Mouse (Mus musculus) layer of hippocampus, postnatal 14 days (tissue): ENCODE measurements around the gene Enpp7. TPM values are rescaled to one million over a fixed set of nuclear protein-coding genes. Genes with fewer than 3 reads are reported as not detected.

ENCODE experiments used
- DNase-seq, 2 experiments: peaks; one replicate each; pipeline ENCODE4 v3.0.0; 2021 to 2022; ENCODE audit warnings: low spot score in 2 of 2, mixed read lengths in 1 of 2
- total RNA-seq, 2 experiments: library from RNA; stranded (reverse); gene quantifications; 2 replicates each; pipeline ENCODE4 v1.2.3; 2021

Gene Enpp7
- total RNA-seq, 2 experiments from 2014 or later, result not detected

DNA sequence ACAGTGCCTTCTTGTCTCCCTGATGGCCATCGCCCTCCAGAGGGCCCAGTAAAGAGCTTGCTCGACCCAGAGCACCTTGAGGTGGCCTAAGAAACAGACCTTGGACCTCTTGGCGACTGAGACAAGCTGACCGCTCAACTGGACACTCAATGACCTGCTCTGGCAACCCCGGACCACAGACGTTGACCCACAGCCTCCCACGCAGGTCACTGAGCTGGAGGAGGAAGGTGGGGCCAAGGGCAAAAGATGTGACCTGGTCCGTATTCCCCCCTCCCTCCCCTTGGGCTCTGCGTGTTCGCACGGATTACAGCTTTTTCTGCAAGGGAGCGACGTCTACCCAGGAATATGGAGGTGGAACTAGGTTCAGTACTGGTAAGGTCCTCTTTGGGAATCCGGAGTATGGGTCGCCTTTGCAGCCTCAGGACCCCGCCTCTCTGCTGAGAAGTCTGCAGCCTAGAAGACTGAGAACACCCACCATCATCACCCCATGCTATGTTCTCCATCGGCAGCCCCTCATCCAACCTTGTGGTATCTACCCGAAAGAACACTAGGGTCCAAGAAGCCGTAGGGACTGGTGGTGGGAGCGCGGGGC, 47.2 kb downstream of the Enpp7 start:
- no peak for DNase-seq

DNA sequence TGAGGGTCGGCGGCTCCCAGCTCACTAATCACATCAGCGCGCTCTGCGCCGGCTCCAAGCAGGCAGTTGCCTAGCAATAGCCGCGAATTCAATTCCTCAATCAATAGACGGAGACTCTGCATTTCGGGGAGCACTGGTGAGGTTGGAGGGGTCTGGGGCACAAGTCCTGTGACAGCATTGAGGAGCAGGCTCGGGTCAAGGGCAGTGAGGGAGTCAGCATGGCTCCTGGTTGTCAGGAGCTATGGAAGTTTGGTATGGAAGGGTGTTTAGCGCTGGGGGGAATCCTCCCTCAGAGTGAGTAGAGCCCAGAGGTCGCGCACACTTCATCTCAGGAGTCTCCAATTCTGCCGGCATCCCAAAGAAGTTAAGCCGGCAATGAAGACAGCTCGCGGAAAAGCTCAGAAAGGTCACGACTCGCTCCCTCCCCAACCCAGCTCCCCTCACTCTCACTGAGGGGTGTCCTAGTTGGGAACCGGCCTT, 47.7 kb downstream of the Enpp7 start:
- no peak for DNase-seq

DNA sequence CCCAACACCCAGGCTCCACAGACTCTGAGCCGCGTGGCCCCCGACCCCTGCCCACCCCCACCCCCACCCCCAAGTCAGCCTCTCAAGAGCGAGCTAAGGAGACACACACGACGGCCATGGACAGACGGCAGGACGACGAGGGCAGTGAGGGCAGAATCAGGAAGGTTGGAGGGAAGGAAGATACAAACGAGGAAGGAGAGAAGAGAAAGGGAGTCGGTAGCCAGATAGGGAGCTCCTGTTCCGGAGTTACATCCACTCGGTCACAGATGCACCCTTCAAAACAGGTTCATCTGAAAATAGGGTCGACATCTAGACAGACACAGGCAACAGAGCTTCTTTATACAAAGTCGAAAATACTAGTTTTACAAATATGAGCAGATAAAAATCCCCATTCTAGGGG, 48.5 kb downstream of the Enpp7 start:
- no peak for DNase-seq

DNA sequence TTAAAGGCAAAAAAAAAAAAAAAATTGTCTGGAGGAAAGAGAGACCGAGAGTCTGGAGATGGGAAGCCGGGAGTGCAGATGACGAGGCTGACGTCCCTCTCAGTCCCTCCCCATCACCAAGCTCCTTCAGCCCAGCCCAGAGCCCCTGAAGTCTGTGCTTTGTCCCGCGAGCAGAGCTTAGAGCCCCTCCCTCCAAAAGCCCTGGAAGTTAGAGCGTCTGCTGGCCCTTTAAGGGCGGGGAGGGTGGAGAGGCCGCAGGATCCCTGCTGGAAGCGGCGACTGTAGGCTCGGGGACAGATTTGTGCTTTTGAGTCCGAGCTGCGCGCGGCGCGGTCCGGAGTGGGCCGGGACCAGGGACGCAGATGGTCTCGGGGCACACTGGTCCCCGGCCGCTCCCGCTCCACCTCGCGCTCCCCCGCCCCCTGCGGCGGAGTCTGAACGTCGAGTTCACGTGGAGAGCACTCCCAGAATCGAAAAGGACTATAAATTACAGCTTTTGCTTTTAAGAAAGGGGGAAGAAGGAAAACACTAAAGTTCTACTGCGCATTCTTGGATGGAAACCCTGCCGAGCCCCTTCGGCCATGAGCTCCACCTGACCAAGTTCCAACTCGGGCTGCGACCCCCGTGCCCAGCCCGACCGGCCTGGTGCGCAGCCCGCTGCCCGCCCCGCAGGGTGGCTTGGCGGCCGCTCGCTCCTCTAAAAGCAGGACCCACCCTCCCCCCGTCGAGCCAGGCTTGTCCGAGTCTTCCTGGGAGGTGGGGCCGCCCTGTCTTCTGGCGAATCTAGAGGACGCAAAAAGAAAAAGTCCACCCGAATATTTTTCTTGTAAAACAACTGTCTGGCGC, 49.2 kb downstream of the Enpp7 start:
- DNase-seq, result no peak

DNA sequence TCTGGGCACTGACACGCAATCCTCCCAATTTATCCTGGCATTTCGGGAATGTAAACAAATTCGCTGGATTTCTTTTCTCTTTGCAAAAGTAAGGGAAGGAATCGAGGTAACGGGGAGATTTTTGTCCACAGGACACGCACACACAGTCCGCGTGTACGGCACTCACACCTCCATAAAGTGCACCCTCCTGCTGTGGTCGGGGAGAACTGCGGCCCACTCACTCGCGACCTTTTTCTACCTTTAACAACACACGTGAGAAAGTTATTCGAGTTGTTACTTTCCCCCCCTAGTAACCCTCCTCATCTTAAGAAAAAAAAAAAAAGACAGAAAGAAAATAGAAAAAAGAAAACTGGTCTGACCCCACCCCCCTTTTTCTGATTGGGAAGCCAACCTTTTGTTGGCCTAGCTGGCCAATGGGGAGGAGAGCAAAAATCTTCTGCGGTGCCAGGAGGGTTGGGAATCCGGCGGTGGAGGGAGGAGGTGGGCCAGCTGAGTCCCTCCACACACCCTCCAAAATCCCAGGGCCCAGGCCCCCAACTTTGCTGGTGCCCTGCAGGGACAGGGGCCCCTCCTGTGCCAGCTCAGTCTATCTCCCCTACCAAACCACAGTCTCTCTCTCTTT, 49.9 kb downstream of the Enpp7 start:
- no peak for DNase-seq

DNA sequence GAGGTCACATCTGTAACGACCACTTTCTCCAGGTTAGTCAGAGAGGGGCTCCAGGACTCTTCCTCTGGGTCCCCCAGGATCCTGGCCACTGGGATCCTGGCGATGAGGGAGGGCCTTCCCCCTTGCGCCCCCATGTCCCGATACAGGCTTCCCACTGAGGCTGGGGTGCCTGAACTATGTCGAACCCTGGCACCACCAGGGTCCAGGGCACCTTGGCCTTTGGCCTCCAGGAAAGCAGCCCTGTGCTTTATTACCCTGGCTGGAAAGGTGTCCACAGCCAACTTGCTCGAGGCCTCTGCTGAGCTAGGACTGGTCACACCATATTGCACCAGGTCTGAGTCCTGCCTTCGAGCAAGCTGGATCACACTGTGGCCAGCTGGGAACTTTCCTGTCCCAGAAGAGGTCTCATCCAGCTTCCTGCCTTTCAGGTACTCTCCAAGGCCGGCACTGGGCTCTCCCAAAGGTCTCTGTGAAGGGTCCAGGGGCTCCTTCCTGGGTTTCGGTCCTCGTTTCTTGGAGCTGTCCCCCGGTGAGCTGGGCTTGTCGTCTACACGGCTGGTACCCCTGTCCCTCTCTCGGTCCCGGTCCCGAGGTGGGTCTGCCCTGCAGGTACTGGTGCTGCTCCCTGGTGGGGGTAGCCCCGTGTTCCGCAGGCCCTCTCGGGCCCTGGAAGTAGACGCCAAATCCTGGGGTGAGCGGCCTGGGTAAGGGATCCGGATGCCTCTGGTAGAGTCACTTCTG, 50.9 kb downstream of the Enpp7 start:
- no peak for DNase-seq

DNA sequence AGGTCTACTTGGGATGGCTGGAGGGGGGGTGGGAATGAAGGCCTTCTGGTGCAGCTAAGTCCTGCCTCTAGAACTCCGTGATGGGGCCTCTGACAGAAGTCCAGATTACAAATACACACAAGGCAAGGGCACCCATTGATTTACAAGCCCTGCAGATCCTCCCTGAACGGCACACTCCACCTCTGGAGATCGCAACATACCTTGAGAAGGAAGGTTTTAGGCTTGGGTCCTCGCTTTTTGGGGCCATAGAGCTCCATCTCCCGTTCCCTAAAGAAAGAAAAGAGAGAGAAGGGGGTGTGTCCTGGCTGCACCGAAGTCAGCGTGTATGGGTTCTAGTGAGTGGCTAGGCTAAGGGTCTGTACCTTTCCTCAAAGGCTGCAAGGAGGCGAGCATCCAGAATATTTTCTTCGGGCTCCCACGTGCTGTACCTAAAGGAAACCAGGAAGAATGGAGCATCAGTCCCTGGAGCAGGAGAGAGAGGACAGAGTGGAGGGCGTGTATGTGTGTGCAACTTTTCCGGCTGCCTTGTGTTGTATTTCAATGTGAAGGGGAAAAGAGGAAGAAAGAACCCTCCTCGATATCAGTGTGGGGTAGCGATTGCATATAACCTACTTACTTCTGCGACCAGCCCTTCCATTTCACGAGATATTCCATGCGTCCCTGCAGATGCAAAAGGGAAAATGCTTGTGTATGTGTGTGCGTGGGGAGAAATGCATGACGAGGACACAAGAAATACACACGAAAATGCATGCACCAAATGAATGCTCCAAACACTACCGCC, 51.9 kb downstream of the Enpp7 start:
- DNase-seq, result no peak

DNA sequence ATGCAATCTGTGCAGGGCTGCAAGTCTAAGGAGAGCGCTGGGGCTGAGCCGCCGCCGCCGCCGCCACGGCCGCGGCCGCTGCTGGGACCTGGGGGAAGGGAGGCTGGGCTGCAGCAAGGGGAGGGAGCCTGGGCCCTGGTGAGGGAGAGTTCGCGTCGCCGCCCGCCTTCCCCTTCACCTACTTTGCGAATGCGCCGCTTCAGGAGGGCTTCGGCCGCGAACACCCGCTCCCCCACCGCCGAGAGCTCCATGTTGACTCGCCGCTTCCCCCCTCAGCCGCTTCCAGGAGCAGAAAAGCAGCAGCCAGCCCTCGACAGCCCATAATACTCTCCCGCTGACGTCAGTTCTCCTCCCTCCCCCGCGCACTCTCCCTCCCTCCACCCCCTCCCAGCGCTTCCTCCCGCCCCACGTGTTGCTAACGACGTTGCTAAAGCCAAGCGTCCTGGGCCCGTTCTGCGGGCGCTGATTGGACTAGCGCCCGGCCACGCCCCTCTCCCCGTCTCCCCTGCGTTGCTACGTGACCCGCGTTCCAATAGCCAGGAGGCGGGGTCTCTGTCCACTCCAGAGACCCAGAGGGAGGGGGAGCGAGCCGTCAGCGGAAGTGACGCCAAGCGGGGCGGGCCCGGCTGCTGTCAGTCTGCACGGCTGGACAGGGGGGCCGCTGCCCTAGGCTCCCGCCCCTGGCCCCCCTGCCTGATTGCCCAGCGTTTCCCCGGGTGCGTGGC, 52.8 kb downstream of the Enpp7 start, which contains the start of gene Cbx8:
Gene Cbx8, minus strand, starts transcription at position 370 of the 725 bp plus-strand sequence.
- DNase-seq, result peak; percentile 99 to 100

DNA sequence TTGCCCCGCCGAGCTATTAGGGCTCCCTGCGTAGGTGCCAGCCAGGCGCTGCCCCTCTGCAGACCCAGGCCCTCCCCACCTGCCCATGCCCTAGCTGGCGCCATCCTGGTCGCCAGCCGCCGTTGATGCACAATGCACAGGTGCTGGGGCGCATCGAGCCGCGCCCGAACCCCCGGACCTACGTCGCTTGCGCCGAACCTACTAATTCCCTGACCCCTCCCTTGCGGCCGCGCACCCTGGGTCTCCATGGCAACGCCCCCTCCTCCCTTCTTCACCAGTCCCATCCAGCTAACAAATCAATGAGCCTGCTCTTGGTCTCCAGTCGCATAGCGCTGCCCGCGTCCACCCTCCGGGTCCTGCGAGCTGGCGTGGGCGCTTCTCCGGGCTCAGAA, 53.3 kb downstream of the Enpp7 start:
- peak in 1 of 2 experiments; percentile 76 for DNase-seq

DNA sequence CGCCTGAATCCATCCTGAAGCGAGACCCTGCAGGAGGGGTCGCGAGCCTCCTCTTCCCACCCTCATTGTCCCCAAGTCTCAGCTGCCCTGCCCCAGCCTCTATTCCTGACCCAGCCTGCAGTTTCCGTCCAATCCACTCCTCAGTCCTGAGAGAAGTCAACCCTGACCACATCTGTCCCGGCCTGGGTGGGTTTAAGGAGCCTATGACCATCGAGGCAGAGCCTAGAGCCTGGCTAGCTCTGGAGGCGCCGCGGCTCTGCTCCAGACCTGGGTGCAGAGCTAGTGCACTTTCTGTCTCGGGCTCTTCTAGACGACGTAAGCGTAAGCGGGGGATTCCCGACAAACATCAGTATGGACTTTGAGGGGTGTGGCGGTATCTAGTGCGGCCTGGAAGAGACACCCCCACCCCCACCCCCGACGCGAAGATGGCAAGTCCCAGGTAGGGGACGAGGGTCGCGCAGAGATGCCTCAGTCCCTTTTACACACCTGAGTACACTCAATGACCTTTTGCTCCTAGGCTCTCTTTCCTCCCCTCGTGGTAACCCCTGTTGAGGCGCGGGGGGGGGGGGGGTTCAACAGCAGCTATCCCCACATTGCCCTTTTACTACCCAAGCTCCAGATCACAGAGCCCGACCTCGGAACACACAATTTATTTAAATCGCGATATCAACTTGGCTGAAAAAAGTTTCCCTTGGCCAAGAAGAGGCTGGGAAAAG, 53.9 kb downstream of the Enpp7 start:
- no peak for DNase-seq

Other genes with a start within 250 kb of the Enpp7 start
- 100 to 1,000 TPM; 224 to 233 TPM for gene Rbfox3, start 76.6 kb upstream of the Enpp7 start, total RNA-seq
- 1 to 10 TPM; 3.6 to 4.2 TPM for gene Cbx2, start 34.8 kb downstream of the Enpp7 start, total RNA-seq
- gene Cbx8, start 52.8 kb downstream of the Enpp7 start, total RNA-seq, result 10 to 100 TPM; 15.0 to 15.2 TPM
- 10 to 100 TPM; 59.1 to 59.4 TPM for gene Cbx4, start 98.0 kb downstream of the Enpp7 start, total RNA-seq
- gene Tbc1d16, start 240.3 kb downstream of the Enpp7 start, total RNA-seq, result 10 to 100 TPM; 79.7 to 81.0 TPM
- gene Ccdc40, start 240.4 kb downstream of the Enpp7 start, total RNA-seq, result 1 to 10 TPM; 3.3 to 5.1 TPM